Mouse (Mus musculus): Measurements from ENCODE around the gene Rreb1. TPM values are rescaled to one million over a fixed set of nuclear protein-coding genes. Genes with fewer than 3 reads are reported as not detected.

Gene Rreb1
- polyA plus RNA-seq, 1 experiment from 2014 or later, result 20.6 TPM

DNA sequence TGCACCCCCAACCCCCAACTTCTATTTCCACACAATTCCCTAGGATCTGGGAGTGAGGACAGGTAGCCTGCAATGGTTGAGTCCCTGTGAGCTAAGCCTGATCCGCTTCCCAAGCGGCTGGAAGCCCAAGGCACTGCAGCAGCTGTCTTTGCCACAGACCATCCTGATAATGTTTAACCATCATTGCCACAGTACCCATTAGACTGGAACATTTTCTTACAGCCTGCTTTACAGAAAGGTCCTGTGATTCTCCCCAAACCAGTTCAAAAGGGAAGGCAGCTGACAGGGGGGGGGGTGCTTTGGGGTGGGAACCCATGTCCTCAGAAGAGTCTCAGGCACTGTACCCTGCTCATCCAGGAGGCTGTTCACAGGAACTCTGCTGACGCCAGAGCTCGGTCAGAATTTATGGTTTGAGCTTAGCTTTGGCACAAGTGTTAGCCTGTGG, 164.7 kb downstream of the Rreb1 start:
- ATAC-seq (replicated peaks; ENCODE audit: low FRiP score) (no peak), DNase-seq (ENCODE audit: low spot score) (no peak)
- Histone ChIP-seq H3K36me3 (ENCODE audit: control insufficient read depth, insufficient read depth, low read length) (peaks cover 13% of the 10 kb centered on the region), H3K9me3 (ENCODE audit: control insufficient read depth, low read length) (no peaks in the 10 kb centered on the region), H3K27ac (ENCODE audit: low read depth, low read length) (0 out of 2 replicates have a peak overlapping the region, but pooled peaks have one; percentile 1), H3K4me2 (no peak overlapping the region), H3K27me3 (replicated peaks; ENCODE audit: control insufficient read depth, insufficient read depth, low read length) (no peaks in the 10 kb centered on the region), H3K4me3 (ENCODE audit: low read depth, low read length) (no peak overlapping the region), H3K9ac (ENCODE audit: low read depth, low read length) (no peak overlapping the region), H3K4me1 (replicated peaks; ENCODE audit: control insufficient read depth, insufficient read depth, low read length) (peaks cover 10% of the 10 kb centered on the region)
- WGBS, result 77% methylated on average over 4 of the region's 4 CpGs

DNA sequence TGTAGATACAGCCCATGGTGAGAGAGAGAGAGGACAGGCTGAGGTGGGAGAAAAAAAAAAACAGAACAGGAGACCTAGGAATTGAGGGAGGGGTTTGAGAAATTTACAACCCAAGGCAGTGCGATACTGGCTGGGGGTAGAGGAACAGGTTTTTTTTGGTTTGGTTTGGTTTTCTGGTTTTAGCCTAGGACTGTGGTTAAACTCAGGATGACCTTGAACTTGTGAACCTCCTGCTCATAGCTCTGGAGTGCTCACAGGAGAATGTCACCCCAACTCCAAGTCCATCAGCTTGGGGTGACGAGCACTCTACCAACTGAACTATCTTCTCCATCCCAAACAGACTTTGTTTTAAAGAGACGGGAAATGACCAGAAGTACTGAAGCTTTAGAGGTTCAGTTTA, 165.3 kb downstream of the Rreb1 start:
- H3K27me3 ChIP-seq (replicated peaks; ENCODE audit: control insufficient read depth, insufficient read depth, low read length), result no peaks in the 10 kb centered on the region
- no peak overlapping the region for H3K27ac ChIP-seq (ENCODE audit: low read depth, low read length)
- H3K9me3 ChIP-seq (ENCODE audit: control insufficient read depth, low read length), result no peaks in the 10 kb centered on the region
- H3K36me3 ChIP-seq (ENCODE audit: control insufficient read depth, insufficient read depth, low read length), result peaks cover 18% of the 10 kb centered on the region
- ATAC-seq (replicated peaks; ENCODE audit: low FRiP score) (no peak), DNase-seq (ENCODE audit: low spot score) (no peak)
- 86% methylated on average over 3 of the region's 3 CpGs for WGBS
- H3K4me2 ChIP-seq, result no peak overlapping the region
- no peak overlapping the region for H3K4me3 ChIP-seq (ENCODE audit: low read depth, low read length)
- H3K9ac ChIP-seq (ENCODE audit: low read depth, low read length), result no peak overlapping the region
- H3K4me1 ChIP-seq (replicated peaks; ENCODE audit: control insufficient read depth, insufficient read depth, low read length), result peaks cover 10% of the 10 kb centered on the region

DNA sequence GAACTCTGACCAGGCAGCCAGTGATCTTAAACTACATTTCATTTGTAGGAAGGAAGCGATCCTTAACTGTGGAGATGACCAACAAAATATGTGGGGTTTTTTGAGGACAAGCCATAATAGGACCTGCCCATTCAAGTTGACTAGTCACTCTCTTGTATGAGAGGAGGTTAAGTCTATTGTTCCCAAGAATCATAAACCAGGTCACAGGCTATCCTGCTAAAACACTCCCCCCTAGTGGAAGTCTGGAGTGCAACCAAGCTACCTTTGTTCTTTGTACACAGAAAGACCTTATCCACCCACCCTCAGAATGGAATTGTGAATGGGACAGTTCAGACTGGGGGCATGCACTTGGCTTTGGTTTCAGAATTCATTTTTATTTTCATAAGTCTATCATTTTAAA, 166.1 kb downstream of the Rreb1 start:
- Histone ChIP-seq H3K27me3 (replicated peaks; ENCODE audit: control insufficient read depth, insufficient read depth, low read length) (no peaks in the 10 kb centered on the region), H3K4me3 (ENCODE audit: low read depth, low read length) (no peak overlapping the region), H3K27ac (ENCODE audit: low read depth, low read length) (no peak overlapping the region), H3K4me1 (replicated peaks; ENCODE audit: control insufficient read depth, insufficient read depth, low read length) (peaks cover 10% of the 10 kb centered on the region), H3K4me2 (no peak overlapping the region), H3K9me3 (ENCODE audit: control insufficient read depth, low read length) (no peaks in the 10 kb centered on the region), H3K36me3 (ENCODE audit: control insufficient read depth, insufficient read depth, low read length) (peaks cover 26% of the 10 kb centered on the region), H3K9ac (ENCODE audit: low read depth, low read length) (no peak overlapping the region)
- DNase-seq (ENCODE audit: low spot score), result no peak
- no peak for ATAC-seq (replicated peaks; ENCODE audit: low FRiP score)
- WGBS, result 88% methylated on average over 1 of the region's 1 CpGs

DNA sequence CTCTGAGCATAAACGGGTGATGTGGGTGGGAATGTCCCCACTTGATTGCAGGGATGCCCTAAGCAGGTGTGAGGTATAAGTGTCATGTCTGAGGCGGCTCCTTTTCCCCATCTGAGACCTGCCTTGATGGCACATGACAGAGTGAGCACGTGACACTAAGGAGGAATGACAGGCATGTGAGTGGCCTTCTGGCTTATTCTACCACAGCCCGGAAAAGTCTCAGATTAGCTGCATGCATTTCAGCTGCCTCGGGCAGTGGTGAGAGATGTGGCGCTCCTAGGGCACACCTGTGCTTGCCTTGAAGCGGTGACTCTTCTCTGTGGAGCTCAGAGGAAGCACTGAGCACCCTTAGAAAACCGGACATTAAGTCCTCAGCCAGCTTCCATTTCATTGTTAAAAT, 167.2 kb downstream of the Rreb1 start:
- no peaks in the 10 kb centered on the region for H3K27me3 ChIP-seq (replicated peaks; ENCODE audit: control insufficient read depth, insufficient read depth, low read length)
- WGBS, result 84% methylated on average over 8 of the region's 8 CpGs
- no peak overlapping the region for H3K9ac ChIP-seq (ENCODE audit: low read depth, low read length)
- H3K9me3 ChIP-seq (ENCODE audit: control insufficient read depth, low read length), result no peaks in the 10 kb centered on the region
- ATAC-seq (replicated peaks; ENCODE audit: low FRiP score) (no peak), DNase-seq (ENCODE audit: low spot score) (no peak)
- H3K4me1 ChIP-seq (replicated peaks; ENCODE audit: control insufficient read depth, insufficient read depth, low read length), result peaks cover 8% of the 10 kb centered on the region
- peaks cover 35% of the 10 kb centered on the region for H3K36me3 ChIP-seq (ENCODE audit: control insufficient read depth, insufficient read depth, low read length)
- H3K4me2 ChIP-seq, result no peak overlapping the region
- no peak overlapping the region for H3K4me3 ChIP-seq (ENCODE audit: low read depth, low read length)
- no peak overlapping the region for H3K27ac ChIP-seq (ENCODE audit: low read depth, low read length)

DNA sequence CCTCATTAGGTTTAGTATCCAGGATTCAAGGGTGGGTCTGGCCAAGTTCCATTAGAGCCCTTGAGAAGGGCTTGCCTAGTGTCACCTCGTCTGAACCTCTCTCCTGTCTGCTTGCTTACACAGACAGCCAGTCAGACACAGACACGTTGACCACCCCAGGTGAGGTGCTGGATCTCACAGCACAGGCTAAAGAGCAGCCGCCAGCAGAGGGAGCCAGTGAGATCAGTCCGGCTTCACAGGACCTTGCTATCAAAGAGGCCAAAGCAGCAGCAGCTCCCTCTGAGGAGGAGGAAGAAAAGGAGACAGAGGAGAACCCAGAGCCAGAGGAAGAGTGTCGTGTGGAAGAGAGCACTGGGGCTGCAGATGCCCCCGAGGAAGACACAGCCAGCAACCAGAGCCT, 168.5 kb downstream of the Rreb1 start:
- H3K9ac ChIP-seq (ENCODE audit: low read depth, low read length), result no peak overlapping the region
- H3K36me3 ChIP-seq (ENCODE audit: control insufficient read depth, insufficient read depth, low read length), result peaks cover 32% of the 10 kb centered on the region
- WGBS, result 28% methylated on average over 6 of the region's 6 CpGs
- H3K27ac ChIP-seq (ENCODE audit: low read depth, low read length), result no peak overlapping the region
- peak; percentile 78 for DNase-seq (ENCODE audit: low spot score)
- ATAC-seq (replicated peaks; ENCODE audit: low FRiP score), result peak; percentile 58; the same call in 1 of the 2 replicates
- H3K4me1 ChIP-seq (replicated peaks; ENCODE audit: control insufficient read depth, insufficient read depth, low read length), result peaks cover 5% of the 10 kb centered on the region
- H3K27me3 ChIP-seq (replicated peaks; ENCODE audit: control insufficient read depth, insufficient read depth, low read length), result no peaks in the 10 kb centered on the region
- H3K9me3 ChIP-seq (ENCODE audit: control insufficient read depth, low read length), result no peaks in the 10 kb centered on the region
- H3K4me3 ChIP-seq (ENCODE audit: low read depth, low read length), result no peak overlapping the region
- no peak overlapping the region for H3K4me2 ChIP-seq

DNA sequence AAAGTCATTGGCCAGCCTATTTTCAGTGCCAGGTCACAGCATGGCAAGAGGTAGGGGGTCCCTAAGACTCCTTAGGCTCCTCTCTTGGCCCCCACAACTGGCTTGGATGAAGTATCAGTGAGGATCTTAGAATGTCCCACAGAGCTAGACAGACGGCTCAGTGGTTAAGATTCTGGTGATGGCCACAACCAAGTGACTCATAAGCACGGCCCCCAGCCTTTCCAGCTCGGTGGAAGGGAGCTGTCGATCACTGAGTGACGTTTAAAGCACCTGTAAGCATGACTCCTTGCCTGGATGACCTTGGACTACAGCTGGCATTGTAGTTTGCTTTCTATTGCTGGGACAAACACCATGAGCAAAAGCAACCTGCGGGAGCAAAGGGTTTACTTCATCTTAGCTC, 174.8 kb downstream of the Rreb1 start:
- ATAC-seq (replicated peaks; ENCODE audit: low FRiP score) (no peak), DNase-seq (ENCODE audit: low spot score) (no peak)
- Histone ChIP-seq H3K4me3 (ENCODE audit: low read depth, low read length) (no peak overlapping the region), H3K4me2 (no peak overlapping the region), H3K27me3 (replicated peaks; ENCODE audit: control insufficient read depth, insufficient read depth, low read length) (no peaks in the 10 kb centered on the region), H3K9ac (ENCODE audit: low read depth, low read length) (no peak overlapping the region), H3K9me3 (ENCODE audit: control insufficient read depth, low read length) (no peaks in the 10 kb centered on the region), H3K4me1 (replicated peaks; ENCODE audit: control insufficient read depth, insufficient read depth, low read length) (no peaks in the 10 kb centered on the region), H3K36me3 (ENCODE audit: control insufficient read depth, insufficient read depth, low read length) (peaks cover 24% of the 10 kb centered on the region), H3K27ac (ENCODE audit: low read depth, low read length) (no peak overlapping the region)
- WGBS, result 82% methylated on average over 6 of the region's 6 CpGs

DNA sequence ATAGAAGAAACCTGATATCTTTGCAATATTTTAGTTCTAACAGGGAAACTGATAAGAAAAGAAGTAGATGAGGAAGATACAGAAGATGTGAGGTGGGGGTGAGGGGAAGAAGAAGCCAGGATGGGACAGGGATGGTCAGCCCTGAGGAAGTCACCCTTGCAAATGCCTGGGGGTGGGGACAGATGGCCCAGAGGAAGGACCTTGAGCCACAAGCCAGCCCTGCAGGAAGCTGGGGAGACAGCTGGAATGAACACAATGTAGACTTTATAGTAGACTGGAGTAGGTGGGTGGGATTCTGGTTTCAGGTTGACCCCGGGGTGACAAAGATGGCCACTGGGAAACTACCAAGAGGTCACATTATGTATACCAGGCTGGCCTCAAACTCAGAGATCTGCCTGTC, 176.1 kb downstream of the Rreb1 start:
- no peak overlapping the region for H3K27ac ChIP-seq (ENCODE audit: low read depth, low read length)
- H3K27me3 ChIP-seq (replicated peaks; ENCODE audit: control insufficient read depth, insufficient read depth, low read length), result no peaks in the 10 kb centered on the region
- 81% methylated on average over 1 of the region's 1 CpGs for WGBS
- peaks cover 11% of the 10 kb centered on the region for H3K36me3 ChIP-seq (ENCODE audit: control insufficient read depth, insufficient read depth, low read length)
- no peak overlapping the region for H3K4me3 ChIP-seq (ENCODE audit: low read depth, low read length)
- no peak overlapping the region for H3K9ac ChIP-seq (ENCODE audit: low read depth, low read length)
- H3K4me1 ChIP-seq (replicated peaks; ENCODE audit: control insufficient read depth, insufficient read depth, low read length), result peaks cover 6% of the 10 kb centered on the region; the same call in 1 of the 2 replicates
- no peak for ATAC-seq (replicated peaks; ENCODE audit: low FRiP score)
- H3K4me2 ChIP-seq, result no peak overlapping the region
- DNase-seq (ENCODE audit: low spot score), result no peak
- H3K9me3 ChIP-seq (ENCODE audit: control insufficient read depth, low read length), result 0 out of 2 replicates have a peak, but pooled peaks cover 2% of the 10 kb centered on the region

DNA sequence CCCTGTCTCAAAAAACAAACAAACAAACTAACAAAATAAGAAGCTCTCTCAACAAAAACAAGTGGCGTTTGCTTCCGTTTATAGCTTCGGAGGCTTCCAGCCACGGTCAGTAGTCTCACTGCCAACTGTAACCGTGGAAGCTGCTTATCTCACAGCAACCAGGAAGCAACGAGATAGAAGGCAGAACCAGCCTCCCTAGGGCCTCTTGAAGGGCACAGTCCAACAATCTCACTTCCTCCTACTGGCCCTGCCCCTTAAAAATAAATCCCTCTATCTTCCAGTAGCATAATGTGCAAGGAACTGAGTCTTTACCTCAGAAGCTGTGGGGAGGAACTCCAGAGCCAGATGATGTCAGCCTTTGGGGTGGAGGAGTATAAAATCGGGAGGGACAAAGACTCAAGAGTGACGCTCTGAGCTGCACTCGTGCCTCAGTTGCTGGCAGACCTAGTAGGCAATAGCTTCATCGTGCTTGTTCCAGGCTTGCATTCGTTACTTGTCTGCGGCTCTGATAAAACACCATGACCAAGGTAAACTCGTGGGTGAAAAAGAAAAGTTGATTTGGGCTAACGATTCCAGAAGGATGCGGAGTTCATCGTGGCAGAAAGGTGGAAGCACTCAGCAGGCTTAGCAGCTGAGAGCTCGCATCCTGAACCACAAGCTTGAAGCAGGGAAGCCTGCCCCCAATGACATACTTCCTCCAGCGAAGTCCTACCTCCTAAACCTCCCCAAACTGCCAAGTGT, 180.5 kb downstream of the Rreb1 start:
- Histone ChIP-seq H3K4me3 (ENCODE audit: low read depth, low read length) (no peak overlapping the region), H3K9ac (ENCODE audit: low read depth, low read length) (no peak overlapping the region), H3K27ac (ENCODE audit: low read depth, low read length) (peak overlapping the region; percentile 64; the same call in 1 of the 2 replicates), H3K9me3 (ENCODE audit: control insufficient read depth, low read length) (0 out of 2 replicates have a peak, but pooled peaks cover 2% of the 10 kb centered on the region), H3K4me2 (no peak overlapping the region), H3K27me3 (replicated peaks; ENCODE audit: control insufficient read depth, insufficient read depth, low read length) (no peaks in the 10 kb centered on the region), H3K4me1 (replicated peaks; ENCODE audit: control insufficient read depth, insufficient read depth, low read length) (peaks cover 8% of the 10 kb centered on the region), H3K36me3 (ENCODE audit: control insufficient read depth, insufficient read depth, low read length) (no peaks in the 10 kb centered on the region)
- ATAC-seq (replicated peaks; ENCODE audit: low FRiP score) (peak; percentile 77), DNase-seq (ENCODE audit: low spot score) (no peak)
- WGBS, result 65% methylated on average over 18 of the region's 18 CpGs

All from liver, embryonic 11.5 days (tissue).